Mouse (Mus musculus) bone marrow, adult 2 months (tissue): ENCODE measurements at regions not wholly inside any gene's neighbourhood (a gene's known extent, or its start where the extent isn't known, plus 50 kb on each side); places are given as distances from the start of the nearest gene placed in this dataset.

Experiments
- CTCF ChIP-seq: fragments of 200-500 bp; IDR thresholded peaks from 2 replicates; pipeline ENCODE4 v1.5.1; 2011; ENCODE audit warnings: low read length, control low read depth; ENCODE audit not compliant: control insufficient read depth, insufficient read depth
- POLR2A ChIP-seq: fragments of 200-500 bp; IDR thresholded peaks from 2 replicates; pipeline ENCODE4 v1.6.1; 2011; ENCODE audit warnings: low read depth, mild to moderate bottlenecking, control low read depth, low read length, borderline replicate concordance; ENCODE audit not compliant: control insufficient read depth

DNA sequence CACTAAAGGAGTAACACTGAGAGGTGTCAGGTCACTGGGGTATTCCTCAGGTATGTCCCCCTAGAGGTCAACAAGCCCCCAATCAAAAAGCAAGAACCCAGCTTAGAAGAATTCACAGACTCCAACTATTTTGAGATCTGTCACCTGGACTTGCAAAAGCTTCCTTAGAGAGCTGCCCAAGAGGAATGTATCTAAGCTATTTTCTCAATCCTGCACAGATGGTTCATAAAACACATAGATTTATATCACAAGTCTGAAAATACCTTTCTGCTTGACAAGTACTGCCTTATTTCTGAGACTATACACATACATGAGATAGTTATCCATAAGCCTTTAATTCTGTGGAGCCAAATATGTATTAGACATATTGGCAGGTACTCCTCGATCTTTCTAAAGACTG, 342.1 kb upstream of the Klf6 start:
- TF ChIP-seq CTCF (no peak), POLR2A (no peak)
